Mouse (Mus musculus): ENCODE results near the gene Rab13.

DNA sequence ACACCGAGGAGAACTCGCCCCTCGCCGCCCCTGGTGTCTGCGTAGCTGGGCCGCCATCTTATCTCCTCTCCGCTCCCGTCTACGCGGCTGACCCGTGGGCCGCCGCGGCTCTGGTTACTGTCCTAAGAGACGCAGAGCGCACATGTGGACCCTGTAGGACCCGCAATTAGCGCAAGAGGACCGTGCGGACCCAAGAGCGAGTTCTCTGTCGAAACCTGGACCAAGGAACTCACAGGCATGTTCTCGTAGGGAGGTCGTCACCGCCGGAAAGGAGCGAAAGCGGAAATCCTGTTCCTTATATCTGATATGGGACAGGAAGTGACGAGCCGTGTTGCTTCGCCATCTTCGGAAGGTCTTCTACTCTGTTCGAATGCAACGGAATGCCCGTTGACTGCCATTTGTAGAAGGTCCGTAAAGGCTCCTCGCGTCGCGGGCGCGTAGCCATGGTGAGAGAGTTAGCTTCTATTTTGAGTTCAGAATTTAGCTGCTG, at the start of gene Rab13, which contains the start of gene Rps27:
- TF ChIP-seq CTCF (IDR thresholded peaks at IDR 0.05; ENCODE audit: extremely low read depth, insufficient read depth, insufficient read length, insufficient replicate concordance): no peak
- TF ChIP-seq POLR2A (IDR thresholded peaks at IDR 0.05; ENCODE audit: low read depth, low read length): peak; percentile 98

Measured in spleen, adult 2 months (tissue).